Mouse (Mus musculus): ENCODE measurements at regions not wholly inside any gene's neighbourhood (a gene's known extent, or its start where the extent isn't known, plus 50 kb on each side); places are given as distances from the start of the nearest gene placed in this dataset.

DNA sequence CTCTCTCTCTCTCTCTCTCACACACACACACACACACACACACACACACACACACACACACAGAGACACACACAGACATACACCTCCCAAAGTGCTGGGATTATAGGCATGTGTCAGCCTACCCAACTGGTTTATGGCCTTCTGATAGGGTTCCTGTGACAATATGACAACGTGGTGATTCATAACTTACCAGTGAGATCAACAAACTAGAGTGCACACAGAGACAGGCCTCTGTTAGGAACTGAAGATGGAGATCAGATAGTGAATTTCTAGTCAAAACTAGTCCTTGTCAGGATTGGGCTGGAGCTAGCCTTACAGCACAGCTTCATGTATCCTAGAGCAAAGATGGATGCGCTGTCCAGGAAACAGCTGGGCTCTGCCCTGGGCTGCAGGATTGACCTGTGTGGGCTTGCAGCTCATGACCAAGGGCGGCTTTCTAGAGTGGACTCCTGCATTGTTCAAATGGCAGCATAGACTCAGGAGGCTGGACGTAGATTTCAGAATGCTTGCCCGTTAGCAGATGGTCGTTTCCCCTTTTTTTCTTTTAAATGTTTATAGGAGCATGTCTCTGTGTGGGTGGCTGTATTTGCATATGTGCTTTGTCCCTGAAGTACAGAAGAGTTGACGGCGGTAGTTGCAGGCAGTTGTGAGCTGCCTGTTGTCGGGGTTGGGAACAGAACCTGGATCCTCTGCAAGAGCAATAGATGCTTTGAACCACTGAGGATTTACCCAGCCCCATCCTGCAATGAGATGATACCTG, 106.0 kb upstream of the Zfp217 start:
- Histone ChIP-seq H3K9ac (replicated peaks; ENCODE audit: low read length) (no peak overlapping the region), H3K4me2 (ENCODE audit: low read depth, low read length) (no peak overlapping the region), H3K9me3 (replicated peaks; ENCODE audit: control insufficient read depth, low read length) (no peaks in the 10 kb centered on the region), H3K4me3 (ENCODE audit: low read depth, low read length) (no peak overlapping the region), H3K27ac (replicated peaks; ENCODE audit: low read depth, low read length) (no peak overlapping the region), H3K27me3 (ENCODE audit: control insufficient read depth, insufficient read depth, low read length) (no peaks in the 10 kb centered on the region), H3K4me1 (ENCODE audit: control insufficient read depth, insufficient read depth, low read length) (no peaks in the 10 kb centered on the region), H3K36me3 (replicated peaks; ENCODE audit: control insufficient read depth, insufficient read depth, low read depth, low read length) (no peaks in the 10 kb centered on the region)
- ATAC-seq (replicated peaks; ENCODE audit: insufficient number of reproducible peaks, low FRiP score, low TSS enrichment, low read depth) (no peak), DNase-seq (ENCODE audit: low spot score) (no peak)
- WGBS, result 82% methylated on average over 9 of the region's 9 CpGs

DNA sequence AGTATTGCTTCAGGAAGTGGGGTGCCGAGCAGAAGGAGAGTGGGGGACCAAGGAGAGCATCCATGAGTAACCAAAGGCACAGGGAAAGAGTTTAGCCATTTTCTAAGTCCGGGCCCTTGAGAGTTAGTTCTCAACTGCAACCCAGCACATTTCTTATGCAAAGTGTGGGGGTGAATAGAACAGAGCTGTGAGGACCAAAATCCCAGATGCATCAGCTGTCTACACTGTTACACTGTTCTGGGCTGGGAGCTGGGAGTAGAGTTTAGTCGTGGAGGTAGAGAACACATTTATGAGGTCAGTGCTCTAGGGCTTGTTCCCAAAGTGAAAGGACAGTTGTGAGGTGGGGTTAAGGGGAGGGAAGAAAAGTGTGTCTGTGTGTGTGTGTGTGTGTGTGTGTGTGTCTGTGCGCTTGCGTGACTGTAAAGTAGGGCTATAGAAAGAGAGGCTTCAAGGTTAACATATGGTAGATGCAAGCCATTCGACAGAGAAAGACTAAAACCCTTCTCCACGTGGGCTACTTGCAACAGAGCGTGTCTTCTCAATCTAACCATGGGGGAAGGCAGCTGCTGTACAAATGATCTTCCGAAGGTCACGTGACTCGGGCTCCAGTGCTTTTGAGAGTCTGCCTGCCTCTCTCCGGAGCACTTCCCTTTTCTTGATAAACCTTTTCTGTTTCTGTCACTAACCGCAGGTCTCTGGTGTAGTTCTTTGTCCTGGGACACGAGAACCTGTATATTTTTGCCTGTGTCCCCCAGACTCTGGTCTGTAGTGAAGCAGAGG, 104.5 kb upstream of the Zfp217 start:
- H3K4me1 ChIP-seq (ENCODE audit: control insufficient read depth, insufficient read depth, low read length), result no peaks in the 10 kb centered on the region
- WGBS, result 67% methylated on average over 14 of the region's 14 CpGs
- H3K27ac ChIP-seq (replicated peaks; ENCODE audit: low read depth, low read length), result no peak overlapping the region
- H3K27me3 ChIP-seq (ENCODE audit: control insufficient read depth, insufficient read depth, low read length), result no peaks in the 10 kb centered on the region
- no peaks in the 10 kb centered on the region for H3K9me3 ChIP-seq (replicated peaks; ENCODE audit: control insufficient read depth, low read length)
- H3K36me3 ChIP-seq (replicated peaks; ENCODE audit: control insufficient read depth, insufficient read depth, low read depth, low read length), result no peaks in the 10 kb centered on the region
- peak; percentile 39; the same call in 1 of the 2 replicates for ATAC-seq (replicated peaks; ENCODE audit: insufficient number of reproducible peaks, low FRiP score, low TSS enrichment, low read depth)
- no peak for DNase-seq (ENCODE audit: low spot score)
- H3K9ac ChIP-seq (replicated peaks; ENCODE audit: low read length), result no peak overlapping the region
- no peak overlapping the region for H3K4me3 ChIP-seq (ENCODE audit: low read depth, low read length)
- no peak overlapping the region for H3K4me2 ChIP-seq (ENCODE audit: low read depth, low read length)

DNA sequence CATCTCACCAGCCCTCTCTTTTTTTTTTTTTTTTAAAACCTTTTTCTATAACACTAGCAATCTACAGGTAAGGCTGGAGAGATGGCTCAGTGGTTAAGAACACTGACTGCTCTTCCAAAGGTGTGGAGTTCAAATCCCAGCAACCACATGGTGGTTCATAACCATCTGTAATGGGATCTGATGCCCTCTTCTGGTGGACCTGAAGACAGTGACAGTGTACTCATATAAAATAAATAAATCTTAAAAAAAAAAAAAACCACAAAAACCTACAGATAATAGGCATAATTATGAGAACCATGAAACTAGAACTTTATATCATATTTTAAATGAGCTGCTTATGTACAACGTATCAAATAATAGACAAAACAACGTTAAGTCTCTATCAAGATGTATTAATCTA, 102.8 kb upstream of the Zfp217 start:
- H3K36me3 ChIP-seq (replicated peaks; ENCODE audit: control insufficient read depth, insufficient read depth, low read depth, low read length), result no peaks in the 10 kb centered on the region
- H3K9me3 ChIP-seq (replicated peaks; ENCODE audit: control insufficient read depth, low read length), result no peaks in the 10 kb centered on the region
- no peak overlapping the region for H3K4me2 ChIP-seq (ENCODE audit: low read depth, low read length)
- H3K4me3 ChIP-seq (ENCODE audit: low read depth, low read length), result no peak overlapping the region
- no peak for DNase-seq (ENCODE audit: low spot score)
- H3K27me3 ChIP-seq (ENCODE audit: control insufficient read depth, insufficient read depth, low read length), result no peaks in the 10 kb centered on the region
- ATAC-seq (replicated peaks; ENCODE audit: insufficient number of reproducible peaks, low FRiP score, low TSS enrichment, low read depth), result no peak
- 97% methylated on average over 2 of the region's 2 CpGs for WGBS
- H3K4me1 ChIP-seq (ENCODE audit: control insufficient read depth, insufficient read depth, low read length), result no peaks in the 10 kb centered on the region
- no peak overlapping the region for H3K9ac ChIP-seq (replicated peaks; ENCODE audit: low read length)
- no peak overlapping the region for H3K27ac ChIP-seq (replicated peaks; ENCODE audit: low read depth, low read length)

DNA sequence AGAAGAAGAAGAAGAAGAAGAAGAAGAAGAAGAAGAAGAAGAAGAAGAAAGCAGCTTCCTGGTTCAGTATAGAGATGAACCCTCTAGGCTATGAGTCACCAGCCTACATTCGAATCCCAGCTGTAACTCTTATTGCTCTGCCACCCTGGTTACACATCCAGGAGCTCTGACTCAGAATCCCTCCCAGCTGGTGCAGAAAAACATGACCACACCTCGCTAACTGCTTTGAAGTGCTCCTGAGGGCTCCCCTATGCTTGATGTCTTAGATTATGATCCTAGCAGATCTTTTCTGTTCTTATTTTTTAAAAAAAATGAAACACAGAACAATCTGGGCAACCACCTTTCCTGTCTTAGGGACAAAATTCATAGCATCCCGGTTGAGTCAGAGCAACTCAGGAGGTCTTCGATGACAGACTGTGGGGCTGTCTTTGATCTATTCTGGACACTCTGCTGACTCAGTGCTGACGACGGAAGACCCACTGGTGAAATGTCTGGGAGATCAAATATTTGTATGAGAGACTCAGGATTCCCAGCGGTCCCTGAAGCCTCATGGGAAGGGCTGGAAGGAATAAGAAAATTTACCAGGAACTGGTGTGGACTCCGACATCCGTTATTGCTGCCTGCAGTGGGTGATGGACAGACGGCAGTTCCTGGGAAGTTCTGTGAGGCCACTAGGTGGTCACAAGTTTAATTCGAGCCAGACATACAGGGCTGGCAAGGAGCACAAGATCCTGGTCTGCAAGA, 100.0 kb upstream of the Zfp217 start:
- Histone ChIP-seq H3K4me2 (ENCODE audit: low read depth, low read length) (no peak overlapping the region), H3K4me3 (ENCODE audit: low read depth, low read length) (no peak overlapping the region), H3K9ac (replicated peaks; ENCODE audit: low read length) (no peak overlapping the region), H3K4me1 (ENCODE audit: control insufficient read depth, insufficient read depth, low read length) (no peaks in the 10 kb centered on the region), H3K36me3 (replicated peaks; ENCODE audit: control insufficient read depth, insufficient read depth, low read depth, low read length) (no peaks in the 10 kb centered on the region), H3K27me3 (ENCODE audit: control insufficient read depth, insufficient read depth, low read length) (no peaks in the 10 kb centered on the region), H3K27ac (replicated peaks; ENCODE audit: low read depth, low read length) (no peak overlapping the region), H3K9me3 (replicated peaks; ENCODE audit: control insufficient read depth, low read length) (no peaks in the 10 kb centered on the region)
- DNase-seq (ENCODE audit: low spot score) (no peak), ATAC-seq (replicated peaks; ENCODE audit: insufficient number of reproducible peaks, low FRiP score, low TSS enrichment, low read depth) (no peak)
- WGBS, result 65% methylated on average over 11 of the region's 11 CpGs

- no peak for DNase-seq (ENCODE audit: low spot score)
- Histone ChIP-seq H3K36me3 (replicated peaks; ENCODE audit: control insufficient read depth, insufficient read depth, low read depth, low read length) (no peaks in the 10 kb centered on the region), H3K4me1 (ENCODE audit: control insufficient read depth, insufficient read depth, low read length) (no peaks in the 10 kb centered on the region), H3K27ac (replicated peaks; ENCODE audit: low read depth, low read length) (no peak overlapping the region), H3K9ac (replicated peaks; ENCODE audit: low read length) (no peak overlapping the region), H3K27me3 (ENCODE audit: control insufficient read depth, insufficient read depth, low read length) (no peaks in the 10 kb centered on the region), H3K4me3 (ENCODE audit: low read depth, low read length) (no peak overlapping the region), H3K4me2 (ENCODE audit: low read depth, low read length) (no peak overlapping the region), H3K9me3 (replicated peaks; ENCODE audit: control insufficient read depth, low read length) (no peaks in the 10 kb centered on the region)
- no peak for ATAC-seq (replicated peaks; ENCODE audit: insufficient number of reproducible peaks, low FRiP score, low TSS enrichment, low read depth)
- WGBS, result 36% methylated on average over 12 of the region's 12 CpGs
Observed at GRCm38 (mm10) chr2:170245637-170246341, 97.9 kb upstream of the Zfp217 start.

DNA sequence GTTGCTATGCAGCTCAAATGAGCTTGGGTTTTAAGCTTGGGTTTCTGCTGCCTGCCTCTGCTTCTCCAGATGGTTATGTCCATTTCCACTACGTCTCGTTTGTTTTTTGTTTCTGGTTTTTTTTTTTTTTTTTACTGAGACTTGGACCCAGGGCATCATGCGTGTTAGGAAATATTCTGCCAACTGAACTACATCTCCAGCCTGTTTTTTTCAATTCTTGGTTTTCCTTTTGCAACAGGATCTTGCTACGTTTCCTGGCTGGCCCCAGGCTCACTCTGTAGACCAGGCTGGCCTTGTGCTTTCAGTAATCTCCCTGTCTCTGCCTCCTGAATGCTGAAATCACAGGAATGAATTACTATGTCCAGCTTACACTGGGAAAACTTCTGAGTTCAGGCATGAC, 96.2 kb upstream of the Zfp217 start:
- DNase-seq (ENCODE audit: low spot score) (no peak), ATAC-seq (replicated peaks; ENCODE audit: insufficient number of reproducible peaks, low FRiP score, low TSS enrichment, low read depth) (no peak)
- Histone ChIP-seq H3K9me3 (replicated peaks; ENCODE audit: control insufficient read depth, low read length) (no peaks in the 10 kb centered on the region), H3K36me3 (replicated peaks; ENCODE audit: control insufficient read depth, insufficient read depth, low read depth, low read length) (no peaks in the 10 kb centered on the region), H3K4me3 (ENCODE audit: low read depth, low read length) (no peak overlapping the region), H3K4me2 (ENCODE audit: low read depth, low read length) (no peak overlapping the region), H3K27me3 (ENCODE audit: control insufficient read depth, insufficient read depth, low read length) (no peaks in the 10 kb centered on the region), H3K27ac (replicated peaks; ENCODE audit: low read depth, low read length) (no peak overlapping the region), H3K9ac (replicated peaks; ENCODE audit: low read length) (no peak overlapping the region), H3K4me1 (ENCODE audit: control insufficient read depth, insufficient read depth, low read length) (no peaks in the 10 kb centered on the region)
- 83% methylated on average over 4 of the region's 4 CpGs for WGBS

DNA sequence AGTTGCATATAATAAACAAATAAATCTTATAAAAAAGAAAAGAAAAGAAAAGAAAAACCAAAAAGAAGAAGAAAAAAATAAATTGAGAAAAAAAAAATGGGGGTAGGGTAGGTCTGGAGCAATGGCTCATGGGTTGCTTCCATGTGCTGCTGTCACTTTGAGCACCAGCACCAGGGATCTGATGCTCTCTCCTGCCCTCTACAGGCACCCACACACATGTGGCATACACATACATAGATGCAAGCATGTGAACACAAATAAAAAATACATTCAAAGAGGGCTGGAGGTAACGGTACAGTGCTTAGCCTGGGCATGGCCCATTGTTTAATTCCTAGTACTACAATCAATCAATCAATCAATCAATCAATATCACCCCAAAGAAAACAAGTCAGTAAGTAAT, 90.1 kb upstream of the Zfp217 start:
- Histone ChIP-seq H3K4me2 (ENCODE audit: low read depth, low read length) (no peak overlapping the region), H3K4me3 (ENCODE audit: low read depth, low read length) (no peak overlapping the region), H3K36me3 (replicated peaks; ENCODE audit: control insufficient read depth, insufficient read depth, low read depth, low read length) (no peaks in the 10 kb centered on the region), H3K9me3 (replicated peaks; ENCODE audit: control insufficient read depth, low read length) (no peaks in the 10 kb centered on the region), H3K9ac (replicated peaks; ENCODE audit: low read length) (no peak overlapping the region), H3K27me3 (ENCODE audit: control insufficient read depth, insufficient read depth, low read length) (no peaks in the 10 kb centered on the region), H3K27ac (replicated peaks; ENCODE audit: low read depth, low read length) (no peak overlapping the region), H3K4me1 (ENCODE audit: control insufficient read depth, insufficient read depth, low read length) (no peaks in the 10 kb centered on the region)
- WGBS, result 89% methylated on average over 1 of the region's 1 CpGs
- DNase-seq (ENCODE audit: low spot score) (peak; percentile 28), ATAC-seq (replicated peaks; ENCODE audit: insufficient number of reproducible peaks, low FRiP score, low TSS enrichment, low read depth) (0 out of 2 replicates have a peak, but pooled peaks have one; percentile 44)
